Mouse (Mus musculus) thymus, postnatal 14 days (tissue): Measurements from ENCODE around the gene Tuba1b.
"Not testable (repeated sequence)": the region's sequence is repeated elsewhere in the genome, so short reads cannot be mapped to it uniquely, and the experiment has no call there.

Source experiments
- DNase-seq: peaks from one replicate; pipeline ENCODE4 v3.0.0; 2021

Gene Tuba1b

GRCm38 (mm10) chr15:98934217-98934839 lies at the start of gene Tuba1b:
Tuba1b (minus strand) TSS chr15:98934565.
- DNase-seq = peak; percentile 89

- no peak for DNase-seq
Observed at GRCm38 (mm10) chr15:98983431-98984081, 49.2 kb upstream of the Tuba1b start.

DNA sequence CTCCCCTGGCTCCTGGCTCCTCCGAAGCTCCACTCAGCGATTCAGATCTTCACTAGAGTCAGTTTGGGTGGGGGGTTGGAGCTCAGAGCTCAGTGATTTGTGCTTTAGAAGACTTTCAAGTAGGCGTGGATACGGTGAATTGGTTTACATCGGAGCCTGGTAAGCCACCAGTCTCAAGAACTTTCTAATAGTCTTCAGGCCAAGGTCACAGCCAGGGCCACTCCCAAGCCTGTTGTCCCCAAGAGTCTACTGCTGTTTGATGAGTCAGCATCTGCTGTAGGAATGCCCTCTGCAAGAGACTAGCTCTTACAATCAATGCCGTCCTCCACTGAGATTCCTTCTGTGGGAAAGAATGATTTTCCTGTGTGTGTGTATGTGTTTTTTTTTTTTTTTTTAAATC lies 47.7 kb upstream of the Tuba1b start:
- no peak for DNase-seq

DNA sequence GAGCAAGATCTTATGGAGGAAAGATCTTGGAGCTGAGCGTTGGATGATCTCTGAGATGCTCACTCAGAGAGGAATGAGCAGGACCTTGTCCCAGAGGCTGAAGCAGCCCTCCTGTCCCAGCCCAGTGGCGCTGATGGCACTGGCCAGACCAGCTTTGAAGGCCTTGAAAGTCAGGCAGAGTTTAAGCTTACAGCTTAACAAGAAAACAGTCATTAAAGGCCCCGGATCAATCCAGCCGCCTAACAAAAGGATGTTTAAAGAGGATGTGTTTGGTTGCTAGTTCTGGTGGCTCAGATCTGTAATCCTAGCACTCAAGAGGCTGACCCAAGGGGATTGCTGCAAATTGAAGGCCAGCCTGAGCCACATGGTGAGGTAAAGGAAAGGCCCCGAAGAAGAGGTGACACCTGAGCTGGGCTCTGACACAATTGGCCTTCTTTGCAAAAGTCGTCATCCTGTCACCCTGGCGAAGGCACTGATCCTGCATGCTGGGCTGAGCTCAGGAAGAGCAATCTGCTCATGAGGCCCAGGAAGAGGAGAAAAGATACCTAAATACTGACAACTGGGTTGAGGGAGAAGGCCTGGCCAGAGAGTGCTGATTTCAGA lies 45.7 kb upstream of the Tuba1b start:
- DNase-seq = no peak

DNA sequence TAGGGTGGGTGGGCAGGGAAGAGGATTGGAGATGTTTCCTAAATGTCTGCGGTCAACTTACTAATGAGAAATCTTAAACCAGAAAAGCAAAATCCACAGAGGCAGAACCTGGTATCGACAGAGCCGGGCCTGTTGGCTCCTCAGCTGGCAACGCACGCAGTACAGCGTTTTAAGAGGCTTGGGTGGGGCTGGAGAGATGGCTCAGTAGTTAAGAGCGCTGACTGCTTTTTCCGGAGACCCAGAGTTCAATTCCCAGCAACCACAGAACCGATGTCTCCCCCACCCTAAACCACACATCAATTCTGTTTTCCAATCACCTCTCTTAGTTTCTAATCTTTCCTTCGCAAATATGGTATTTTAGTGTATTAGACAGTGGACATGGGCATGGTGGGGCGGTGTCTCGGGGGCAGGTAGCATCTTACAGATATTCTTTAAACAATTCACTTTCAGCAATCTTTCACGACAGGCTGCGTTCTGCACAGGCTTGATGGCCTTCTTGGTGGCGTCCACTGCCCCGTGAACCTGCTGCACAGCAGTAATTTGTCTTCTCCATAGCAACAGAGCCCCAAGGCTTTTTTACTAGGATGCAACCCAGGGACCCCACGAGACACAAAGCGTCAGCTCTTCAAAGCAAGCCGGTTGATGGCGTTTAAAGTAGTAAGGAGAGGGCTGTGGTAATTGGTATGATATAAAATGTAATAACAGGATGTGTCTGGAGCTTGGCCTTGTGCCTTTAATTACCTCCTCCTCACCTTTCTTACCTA lies 44.2 kb upstream of the Tuba1b start:
- no peak for DNase-seq

- no peak for DNase-seq
Observed at GRCm38 (mm10) chr15:98977759-98978408, 43.5 kb upstream of the Tuba1b start.

DNA sequence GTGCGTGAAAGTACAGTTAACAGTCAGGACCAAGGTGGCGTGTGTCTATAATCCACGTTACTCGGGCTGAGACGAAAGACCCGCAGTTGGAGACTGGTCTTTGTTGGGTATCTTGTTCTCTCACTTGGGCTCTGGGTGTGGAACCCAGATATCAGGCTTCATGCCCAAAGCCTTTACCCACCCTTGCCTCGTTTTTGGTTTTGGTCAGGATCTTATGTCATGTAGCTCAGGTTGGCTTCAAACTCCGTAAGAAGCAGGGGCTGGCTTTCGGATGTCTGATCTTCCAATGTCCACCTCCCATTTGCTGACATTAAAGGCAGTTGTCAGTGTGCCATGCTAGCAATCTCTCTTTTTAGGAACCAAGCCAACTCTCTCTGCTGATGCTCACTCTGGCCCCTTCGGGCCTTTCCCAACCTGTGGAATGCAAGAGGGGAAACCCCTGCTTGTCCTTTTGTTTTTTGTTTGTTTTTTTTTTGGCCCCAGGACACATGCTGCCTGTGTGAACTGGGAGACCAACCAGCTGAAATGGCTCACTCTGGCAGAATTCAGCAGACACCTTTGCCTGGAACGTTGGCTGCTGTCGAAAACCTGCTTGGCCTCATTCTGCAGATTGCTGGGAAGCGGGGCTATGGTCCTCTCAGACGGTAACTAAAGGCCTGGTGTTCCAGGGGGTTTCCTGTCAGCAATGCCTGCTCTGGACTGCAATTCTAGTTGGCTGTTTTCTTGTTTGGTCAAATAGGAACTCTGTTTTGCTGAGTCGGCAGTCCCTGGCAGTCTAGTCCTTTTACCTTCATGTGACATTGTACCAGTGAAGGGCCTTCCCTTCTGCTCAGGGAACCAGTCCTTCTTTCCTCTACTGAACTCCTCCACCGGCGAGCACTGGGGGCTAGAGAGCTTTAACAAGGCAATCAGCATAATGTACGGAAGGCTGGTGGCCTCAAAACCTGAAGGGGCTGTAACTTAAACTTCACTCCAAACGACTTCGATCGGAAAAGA lies 42.7 kb upstream of the Tuba1b start:
- DNase-seq = no peak

GRCm38 (mm10) chr15:98973015-98973614 lies 38.8 kb upstream of the Tuba1b start:
- no peak for DNase-seq

- not testable (repeated sequence) for DNase-seq
Observed at GRCm38 (mm10) chr15:98971576-98972320, 37.4 kb upstream of the Tuba1b start.

GRCm38 (mm10) chr15:98971111-98971510 lies 36.7 kb upstream of the Tuba1b start:
- no peak for DNase-seq

DNA sequence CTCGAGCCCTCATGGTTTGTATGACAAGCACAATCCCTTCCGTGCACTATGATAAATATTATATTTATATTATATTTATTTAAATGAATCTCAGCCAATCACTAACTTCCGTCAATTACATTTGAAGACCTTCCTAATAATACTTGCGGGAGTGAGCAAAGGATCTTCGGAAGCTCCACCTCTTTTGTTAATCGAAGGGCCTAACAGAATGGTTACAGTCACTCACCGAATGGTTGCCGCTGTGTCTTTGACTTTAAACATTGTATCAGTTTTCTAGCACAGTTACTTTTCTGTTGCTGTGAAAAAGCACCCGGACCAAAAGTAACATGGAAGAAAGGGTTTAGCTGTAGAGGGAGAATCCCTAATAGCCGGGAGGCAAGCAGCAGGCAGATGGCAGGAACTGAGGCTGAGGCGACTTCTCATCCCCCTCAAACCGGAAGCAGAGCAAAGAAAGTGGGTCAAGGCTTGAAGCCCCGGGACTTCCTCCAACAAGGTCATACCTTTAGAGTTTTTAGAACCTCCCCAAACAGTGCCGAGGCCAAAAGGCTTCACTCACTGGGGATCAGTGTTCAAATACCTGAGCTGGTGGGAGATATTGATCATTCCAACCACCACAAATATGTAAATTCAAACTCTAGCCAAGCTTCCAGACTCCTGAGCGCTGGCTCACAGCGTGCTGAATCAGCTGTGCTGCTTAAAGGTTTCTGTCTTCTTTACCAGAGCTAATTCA lies 35.2 kb upstream of the Tuba1b start:
- peak; percentile 74 for DNase-seq

GRCm38 (mm10) chr15:98968701-98969371 lies 34.5 kb upstream of the Tuba1b start:
- peak; percentile 31 for DNase-seq

GRCm38 (mm10) chr15:98959531-98959930 lies 25.2 kb upstream of the Tuba1b start:
- no peak for DNase-seq

DNA sequence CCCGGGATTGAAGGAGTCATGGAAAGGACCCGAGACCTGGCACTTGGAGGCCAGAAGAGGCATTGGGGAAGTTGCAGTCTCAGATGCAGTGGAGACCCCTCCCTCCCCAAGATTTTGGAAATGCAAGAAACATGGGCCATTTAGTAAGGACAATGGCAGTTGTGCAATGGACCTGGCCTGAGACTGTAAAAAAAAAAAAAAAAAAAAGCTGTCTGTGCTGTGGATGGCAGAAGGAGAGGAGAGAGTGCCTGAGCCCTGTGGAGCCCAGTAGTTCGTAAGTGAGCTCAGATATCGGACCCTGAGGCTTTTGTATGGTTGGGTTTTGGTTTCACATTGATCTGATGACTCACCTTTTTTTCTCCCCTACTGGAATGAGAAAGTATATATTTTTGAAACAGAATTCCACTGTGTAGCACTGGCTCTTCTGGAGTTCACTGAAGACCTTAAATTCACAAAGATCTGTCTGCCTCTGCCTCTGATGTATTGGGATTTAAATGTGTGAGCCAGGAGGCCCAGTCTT lies 24.6 kb upstream of the Tuba1b start:
- no peak for DNase-seq

DNA sequence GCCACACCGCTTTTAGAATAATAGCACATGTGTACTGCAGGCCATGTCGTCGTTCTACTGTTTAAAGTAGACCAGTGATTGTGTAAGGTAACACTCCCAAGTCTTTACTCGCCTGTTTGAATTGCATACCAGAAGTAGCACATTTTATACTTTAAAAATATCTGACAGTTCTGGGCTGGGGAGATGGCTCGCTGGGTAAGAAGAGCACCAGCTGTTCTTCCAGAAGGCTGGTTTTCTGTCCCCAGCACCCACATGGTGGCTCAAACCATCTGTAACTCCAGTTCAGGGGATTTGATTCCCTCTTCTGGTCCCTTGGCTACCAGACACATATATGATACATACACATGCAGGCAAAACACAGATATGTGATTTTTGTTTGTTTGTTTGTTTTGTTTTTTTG lies 23.1 kb upstream of the Tuba1b start:
- no peak for DNase-seq

DNA sequence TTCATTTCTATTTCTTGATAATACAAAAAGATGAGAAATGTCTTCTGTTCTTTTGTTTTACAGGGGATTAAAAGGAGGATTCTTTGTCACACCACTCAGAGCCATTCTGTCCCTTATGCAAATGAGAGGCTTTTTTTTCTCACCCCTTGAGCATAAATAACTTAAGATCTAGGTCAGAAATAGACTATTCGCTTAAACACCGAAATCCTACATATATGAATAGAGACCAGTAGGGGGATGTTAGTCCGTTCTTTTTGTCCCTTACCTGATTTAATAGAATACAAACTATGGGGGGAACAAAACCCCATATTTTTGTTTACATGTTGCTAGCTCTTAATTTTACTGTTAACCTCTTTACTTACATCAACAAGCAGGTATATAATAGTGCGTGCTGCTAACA lies 21.6 kb upstream of the Tuba1b start:
- no peak for DNase-seq

DNA sequence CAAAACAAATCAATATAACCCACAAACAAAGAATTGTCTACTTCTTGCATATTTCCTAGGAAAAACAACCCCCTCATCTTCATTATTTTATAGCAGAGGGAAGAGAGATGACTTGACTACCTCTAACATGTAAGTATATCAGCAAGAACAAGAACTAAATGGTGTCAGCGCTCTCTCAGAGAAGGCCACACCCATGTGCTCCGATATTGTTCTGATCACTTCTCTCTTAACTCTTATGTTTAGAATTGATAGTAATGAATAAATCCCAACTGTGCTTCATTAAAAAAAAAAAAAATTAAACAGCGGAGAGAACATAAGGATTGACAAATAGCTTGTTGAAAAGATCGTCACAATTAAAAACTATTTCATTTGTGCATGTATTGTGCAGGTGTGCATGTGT lies 21.0 kb upstream of the Tuba1b start:
- no peak for DNase-seq

DNA sequence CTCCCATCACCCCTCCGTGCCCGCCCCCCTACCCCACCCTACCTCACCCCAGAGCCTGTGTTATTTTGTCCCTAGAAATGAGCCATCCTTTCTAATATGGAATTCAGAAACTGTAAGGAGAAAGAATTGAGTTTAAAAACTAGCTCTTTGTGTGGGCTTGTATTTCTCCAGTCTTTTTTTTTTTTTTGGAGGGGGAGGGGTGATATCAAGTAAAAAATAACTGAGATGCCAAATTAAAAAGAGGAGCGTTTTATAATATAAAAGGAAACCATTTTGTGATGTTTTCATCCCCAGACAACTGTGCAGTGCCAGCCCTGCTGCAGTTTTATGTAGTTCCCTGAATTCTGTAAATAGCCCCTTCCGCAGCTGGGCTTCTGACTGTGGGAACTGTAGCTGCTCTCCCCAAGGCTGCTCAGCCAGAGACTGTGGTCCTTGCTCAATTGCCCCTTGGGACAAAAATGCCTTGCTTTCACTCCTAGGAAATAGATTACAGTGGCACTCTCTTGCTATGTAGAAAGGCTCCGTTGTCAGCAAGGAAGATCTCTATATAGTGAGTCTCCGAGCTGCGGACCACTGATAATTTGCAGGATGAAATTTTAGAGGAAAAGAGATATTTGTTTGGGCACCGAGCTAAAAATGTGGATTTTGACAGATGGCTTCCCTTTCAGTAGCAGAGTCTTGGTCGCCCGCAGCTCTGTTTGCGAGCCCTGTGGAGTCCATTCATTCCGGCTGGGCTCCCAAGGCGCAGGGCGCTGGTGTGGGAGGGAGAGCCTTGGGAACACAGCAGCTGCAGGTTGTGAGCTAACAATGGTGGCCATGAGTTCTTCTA lies 20.3 kb upstream of the Tuba1b start:
- no peak for DNase-seq
